Mouse (Mus musculus) forebrain, embryonic 13.5 days (tissue): ENCODE measurements around the gene Chga. TPM values are rescaled to one million over a fixed set of nuclear protein-coding genes. Genes with fewer than 3 reads are reported as not detected.

Source experiments
- ATAC-seq: fragments of 200-750 bp; cut with Nextera tagmentation; 2 replicates; pipeline ENCODE4 v1.8.0; 2017
- H3K27ac ChIP-seq: fragments of 300-500 bp; sonication (generic); 2 replicates; pipeline ENCODE4 v1.5.1; 2015; ENCODE audit warnings: inconsistent platforms, mild to moderate bottlenecking, moderate library complexity
- H3K27me3 ChIP-seq: fragments of 300-500 bp; sonication (generic); 2 replicates; pipeline ENCODE4 v1.6.1; 2015; ENCODE audit warnings: mild to moderate bottlenecking, inconsistent platforms
- H3K36me3 ChIP-seq: fragments of 300-500 bp; sonication (generic); 2 replicates; pipeline ENCODE4 v1.6.1; 2015; ENCODE audit warnings: mild to moderate bottlenecking, inconsistent platforms; ENCODE audit not compliant: poor library complexity, severe bottlenecking
- H3K4me1 ChIP-seq: fragments of 300-500 bp; sonication (generic); 2 replicates; pipeline ENCODE4 v1.6.1; 2015; ENCODE audit warnings: inconsistent platforms
- H3K4me2 ChIP-seq: fragments of 300-500 bp; sonication (generic); 2 replicates; pipeline ENCODE4 v1.6.1; 2015; ENCODE audit warnings: inconsistent platforms, mild to moderate bottlenecking, moderate library complexity
- H3K4me3 ChIP-seq: fragments of 300-500 bp; sonication (generic); 2 replicates; pipeline ENCODE4 v1.5.1; 2015; ENCODE audit warnings: mild to moderate bottlenecking, inconsistent platforms
- H3K9ac ChIP-seq: fragments of 300-500 bp; sonication (generic); 2 replicates; pipeline ENCODE4 v1.6.1; 2015; ENCODE audit warnings: mild to moderate bottlenecking, inconsistent platforms
- H3K9me3 ChIP-seq: fragments of 300-500 bp; sonication (generic); replicated peaks from 2 replicates; pipeline ENCODE4 v1.6.1; 2016; ENCODE audit warnings: inconsistent platforms
- WGBS: fragments of 180-500 bp; shearing (Covaris S2); methylation state at CpG from one replicate; pipeline ENCODE4 v1.1.7; 2015; 5-methylcytosine and 5-hydroxymethylcytosine counted together
- polyA plus RNA-seq: library from polyadenylated mRNA; unstranded; fragments of >200 nt; fragmentation: Nextera tagmentation; extraction: Ambion mirVana; gene quantifications from 2 replicates; pipeline ENCODE4 v1.2.1, GENCODE M21; 2015

The Chga gene
- polyA plus RNA-seq, 1 experiment from 2014 or later: 60.0 TPM

- Histone ChIP-seq H3K4me3 (no peak overlapping the region), H3K27ac (no peak overlapping the region), H3K9me3 (no peaks in the 10 kb centered on the region), H3K36me3 (peaks cover 20% of the 10 kb centered on the region), H3K9ac (no peak overlapping the region), H3K4me2 (no peak overlapping the region), H3K4me1 (peaks cover 29% of the 10 kb centered on the region), H3K27me3 (no peaks in the 10 kb centered on the region)
- no peak for ATAC-seq
- 91% methylated on average over 6 of the region's 6 CpGs for WGBS
Measured at GRCm38 (mm10) chr12:102605607-102606006, 50.8 kb downstream of the Chga start.

- ATAC-seq: no peak
- 91% methylated on average over 8 of the region's 8 CpGs for WGBS
- peaks cover 24% of the 10 kb centered on the region for H3K36me3 ChIP-seq
- no peak overlapping the region for H3K4me3 ChIP-seq
- no peaks in the 10 kb centered on the region for H3K27me3 ChIP-seq
- H3K27ac ChIP-seq: no peak overlapping the region
- H3K4me1 ChIP-seq: peaks cover 14% of the 10 kb centered on the region
- no peak overlapping the region for H3K4me2 ChIP-seq
- no peaks in the 10 kb centered on the region for H3K9me3 ChIP-seq
- no peak overlapping the region for H3K9ac ChIP-seq
Measured at GRCm38 (mm10) chr12:102607066-102607465, 52.3 kb downstream of the Chga start.

- H3K9ac ChIP-seq: no peak overlapping the region
- H3K4me2 ChIP-seq: no peak overlapping the region
- peaks cover 10% of the 10 kb centered on the region for H3K4me1 ChIP-seq
- H3K27ac ChIP-seq: no peak overlapping the region
- no peaks in the 10 kb centered on the region for H3K27me3 ChIP-seq
- no peak for ATAC-seq
- 77% methylated on average over 11 of the region's 11 CpGs for WGBS
- no peak overlapping the region for H3K4me3 ChIP-seq
- peaks cover 24% of the 10 kb centered on the region for H3K36me3 ChIP-seq
- H3K9me3 ChIP-seq: no peaks in the 10 kb centered on the region
Measured at GRCm38 (mm10) chr12:102607808-102608517, 53.2 kb downstream of the Chga start.

GRCm38 (mm10) chr12:102610927-102611326 lies 56.2 kb downstream of the Chga start:
- Histone ChIP-seq H3K9ac (no peak overlapping the region), H3K27ac (no peak overlapping the region), H3K9me3 (no peaks in the 10 kb centered on the region), H3K4me2 (no peak overlapping the region), H3K4me1 (peaks cover 8% of the 10 kb centered on the region), H3K36me3 (peaks cover 5% of the 10 kb centered on the region; the same call in 1 of the 2 replicates), H3K27me3 (no peaks in the 10 kb centered on the region), H3K4me3 (no peak overlapping the region)
- WGBS: 91% methylated on average over 8 of the region's 8 CpGs
- no peak for ATAC-seq

- H3K27me3 ChIP-seq: no peaks in the 10 kb centered on the region
- no peak overlapping the region for H3K27ac ChIP-seq
- 0 out of 2 replicates have a peak, but pooled peaks cover 5% of the 10 kb centered on the region for H3K36me3 ChIP-seq
- H3K4me3 ChIP-seq: no peak overlapping the region
- ATAC-seq: no peak
- no peak overlapping the region for H3K4me2 ChIP-seq
- 0 out of 2 replicates have a peak overlapping the region, but pooled peaks have one; percentile 3 for H3K9ac ChIP-seq
- peaks cover 15% of the 10 kb centered on the region for H3K4me1 ChIP-seq
- H3K9me3 ChIP-seq: no peaks in the 10 kb centered on the region
- WGBS: 96% methylated on average over 1 of the region's 1 CpGs
Measured at GRCm38 (mm10) chr12:102612431-102612830, 57.7 kb downstream of the Chga start.

GRCm38 (mm10) chr12:102613411-102613810 lies 58.6 kb downstream of the Chga start:
- H3K4me2 ChIP-seq: no peak overlapping the region
- H3K27ac ChIP-seq: no peak overlapping the region
- peaks cover 21% of the 10 kb centered on the region for H3K4me1 ChIP-seq
- ATAC-seq: no peak; the same call in 1 of the 2 replicates
- 0 out of 2 replicates have a peak, but pooled peaks cover 5% of the 10 kb centered on the region for H3K36me3 ChIP-seq
- no peak overlapping the region for H3K9ac ChIP-seq
- H3K4me3 ChIP-seq: no peak overlapping the region
- H3K27me3 ChIP-seq: no peaks in the 10 kb centered on the region
- H3K9me3 ChIP-seq: no peaks in the 10 kb centered on the region
- WGBS: 89% methylated on average over 4 of the region's 4 CpGs

Other genes with a start within 250 kb of the Chga start
- gene Lgmn, start 115.2 kb upstream of the Chga start, polyA plus RNA-seq: 47.9 and 48.4 TPM in 2 replicates
- gene Golga5, start 85.8 kb upstream of the Chga start, polyA plus RNA-seq: 29.2 and 30.5 TPM in 2 replicates
- gene Itpk1, start 150.0 kb downstream of the Chga start, polyA plus RNA-seq: 34.5 and 38.7 TPM in 2 replicates
- gene Moap1, start 188.7 kb downstream of the Chga start, polyA plus RNA-seq: 38.7 and 45.2 TPM in 2 replicates
- gene Tmem251, start 188.8 kb downstream of the Chga start, polyA plus RNA-seq: 12.4 and 14.3 TPM in 2 replicates
- not detected in 2 replicates for gene Gm28051, start 202.8 kb downstream of the Chga start, polyA plus RNA-seq
- gene Gon7, start 202.8 kb downstream of the Chga start, polyA plus RNA-seq: 48.1 and 54.9 TPM in 2 replicates
- 48.6 and 53.6 TPM in 2 replicates for gene Ubr7, start 203.0 kb downstream of the Chga start, polyA plus RNA-seq
- 32.6 and 34.3 TPM in 2 replicates for gene Gm20604, start 203.7 kb downstream of the Chga start, polyA plus RNA-seq